Mouse (Mus musculus) myocyte (in vitro differentiated cells): ENCODE data around the gene 1700086D15Rik. TPM values are rescaled to one million over a fixed set of nuclear protein-coding genes. Genes with fewer than 3 reads are reported as not detected.

Source experiments
- H3K27me3 ChIP-seq: one replicate; pipeline ENCODE4 v1.6.1; 2011; ENCODE audit not compliant: control insufficient read depth, insufficient read depth, insufficient read length
- H3K36me3 ChIP-seq: one replicate; pipeline ENCODE4 v1.6.1; 2011; ENCODE audit not compliant: control insufficient read depth, insufficient read depth
- H3K4me2 ChIP-seq: one replicate; pipeline ENCODE4 v1.6.1; 2011; ENCODE audit warnings: low read depth, control low read depth
- H3K4me3 ChIP-seq: one replicate; pipeline ENCODE4 v1.5.1; 2011; ENCODE audit warnings: mild to moderate bottlenecking, control low read depth, moderate library complexity
- H3K79me2 ChIP-seq: one replicate; pipeline ENCODE4 v1.6.1; 2011; ENCODE audit not compliant: control insufficient read depth, insufficient read depth
- H3ac ChIP-seq: one replicate; pipeline ENCODE4 v1.6.1; 2011; ENCODE audit not compliant: control insufficient read depth, insufficient read length
- CEBPB ChIP-seq: IDR thresholded peaks from 2 replicates; pipeline ENCODE4 v1.6.1; 2011; ENCODE audit warnings: mild to moderate bottlenecking, moderate library complexity; ENCODE audit not compliant: poor library complexity, insufficient read depth, severe bottlenecking
- E2F4 ChIP-seq: IDR thresholded peaks from one replicate; pipeline ENCODE4 v1.6.1; 2011; ENCODE audit warnings: mild to moderate bottlenecking, control low read depth, moderate library complexity; ENCODE audit not compliant: insufficient read depth
- MAX ChIP-seq: IDR thresholded peaks from one replicate; pipeline ENCODE4 v1.6.1; 2011; ENCODE audit warnings: low read depth, mild to moderate bottlenecking, control low read depth
- MYOD1 ChIP-seq, 3 experiments: IDR thresholded peaks; one replicate each; pipeline ENCODE4 v1.6.1; 2011; ENCODE audit warnings: control low read depth in 2 of 3, low read depth in 2 of 3, mild to moderate bottlenecking in 2 of 3, moderate library complexity in 1 of 3; ENCODE audit not compliant: insufficient read length in 2 of 3, control insufficient read depth in 1 of 3
- MYOG ChIP-seq, 3 experiments: IDR thresholded peaks; one replicate each; pipeline ENCODE4 v1.6.1; 2011; ENCODE audit warnings: control low read depth in 2 of 3, low read depth in 2 of 3, mild to moderate bottlenecking in 2 of 3; ENCODE audit not compliant: insufficient read length in 2 of 3, control insufficient read depth in 1 of 3, insufficient read depth in 1 of 3
- POLR2A ChIP-seq: IDR thresholded peaks from one replicate; pipeline ENCODE4 v1.6.1; 2011; ENCODE audit warnings: low read depth, mild to moderate bottlenecking, control low read depth, moderate library complexity; ENCODE audit not compliant: insufficient read length
- POLR2AphosphoS2 ChIP-seq: IDR thresholded peaks from one replicate; pipeline ENCODE4 v1.6.1; 2011; ENCODE audit warnings: low read depth, control low read depth; ENCODE audit not compliant: insufficient read length
- REST ChIP-seq: IDR thresholded peaks from one replicate; pipeline ENCODE4 v1.6.1; 2011; ENCODE audit warnings: mild to moderate bottlenecking, control low read depth, moderate library complexity; ENCODE audit not compliant: insufficient read depth, insufficient read length
- SRF ChIP-seq: IDR thresholded peaks from one replicate; pipeline ENCODE4 v1.6.1; 2011; ENCODE audit warnings: low read depth; ENCODE audit not compliant: control insufficient read depth, insufficient read length
- TCF12 ChIP-seq: IDR thresholded peaks from one replicate; pipeline ENCODE4 v1.6.1; 2011; ENCODE audit warnings: mild to moderate bottlenecking, control low read depth; ENCODE audit not compliant: poor library complexity, insufficient read depth, severe bottlenecking
- TCF3 ChIP-seq: IDR thresholded peaks from one replicate; pipeline ENCODE4 v1.6.1; 2011; ENCODE audit warnings: low read depth, control low read depth; ENCODE audit not compliant: insufficient read length
- USF1 ChIP-seq: IDR thresholded peaks from one replicate; pipeline ENCODE4 v1.6.1; 2011; ENCODE audit warnings: low read depth, mild to moderate bottlenecking, control low read depth, moderate library complexity
- polyA plus RNA-seq: library from polyadenylated mRNA; unstranded; fragments of >200 nt; fragmentation: generic; extraction: Trizol; gene quantifications from one replicate; pipeline ENCODE4 v1.2.1, GENCODE M21; 2012; ENCODE audit warnings: missing spikeins

The 1700086D15Rik gene
- polyA plus RNA-seq, 1 experiment, result not detected

DNA sequence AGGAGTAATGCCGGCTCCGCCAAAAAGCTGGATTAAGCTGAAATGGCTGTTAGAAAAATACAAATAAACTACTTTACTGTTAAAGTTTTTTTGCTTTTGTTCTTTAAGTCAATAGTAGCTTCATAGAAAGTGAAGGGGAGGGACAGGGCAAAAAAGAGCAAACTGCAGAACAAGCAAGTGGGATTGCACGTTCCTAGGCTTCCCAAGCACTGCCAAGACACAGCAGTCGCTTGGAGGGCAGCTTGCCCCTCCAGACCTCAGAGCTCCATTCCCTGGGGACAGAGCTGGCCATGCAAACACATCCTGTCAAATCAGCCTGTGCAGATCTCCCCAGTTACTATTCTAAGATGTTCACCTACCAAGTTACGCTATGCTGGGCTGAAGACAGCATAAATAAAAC lies 48.0 kb downstream of the 1700086D15Rik start:
- H3K79me2 ChIP-seq, result no peaks in the 10 kb centered on the region
- no peaks in the 10 kb centered on the region for H3K36me3 ChIP-seq
- TF ChIP-seq MYOD1 (IDR thresholded peaks at IDR 0.05; ENCODE audit: control insufficient read depth in 1 of 3, insufficient read length in 2 of 3, low read depth in 2 of 3) (no peak), TCF3 (no peak), CEBPB (no peak), E2F4 (no peak), MAX (no peak), SRF (no peak), TCF12 (no peak), POLR2A (no peak), USF1 (no peak)
- no peak overlapping the region for H3K4me2 ChIP-seq
- H3ac ChIP-seq, result no peak overlapping the region
- H3K27me3 ChIP-seq, result no peaks in the 10 kb centered on the region
- no peak overlapping the region for H3K4me3 ChIP-seq

DNA sequence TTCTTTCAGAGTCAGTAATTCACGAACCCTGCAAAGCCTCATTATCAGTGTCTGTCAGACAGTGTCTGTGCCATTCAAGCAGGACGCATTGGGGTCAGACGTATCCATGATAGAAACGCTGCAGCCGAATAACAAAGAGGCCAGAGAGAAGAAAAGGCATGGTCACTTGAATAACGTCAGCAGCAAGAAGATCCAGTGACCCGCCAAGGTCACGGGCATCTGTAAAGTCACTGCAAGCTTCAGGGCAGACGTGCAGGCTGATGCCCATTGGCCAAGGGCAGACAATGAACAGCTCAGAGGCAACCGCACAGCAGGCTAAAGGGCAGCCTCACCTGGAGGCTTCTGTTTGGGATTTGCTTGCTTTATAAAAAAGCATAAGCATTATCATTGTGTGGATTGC lies 49.6 kb downstream of the 1700086D15Rik start:
- no peak for TF ChIP-seq CEBPB
- no peak for TF ChIP-seq MYOG (IDR thresholded peaks at IDR 0.05; ENCODE audit: control insufficient read depth in 1 of 3, insufficient read depth in 1 of 3, insufficient read length in 2 of 3, low read depth in 2 of 3)
- no peak for TF ChIP-seq SRF
- TF ChIP-seq REST, result no peak
- TF ChIP-seq TCF3, result no peak
- TF ChIP-seq TCF12, result no peak
- no peak for TF ChIP-seq MYOD1 (IDR thresholded peaks at IDR 0.05; ENCODE audit: control insufficient read depth in 1 of 3, insufficient read length in 2 of 3, low read depth in 2 of 3)
- TF ChIP-seq MAX, result no peak
- no peak for TF ChIP-seq USF1
- no peak for TF ChIP-seq E2F4
- TF ChIP-seq POLR2A, result no peak
- TF ChIP-seq POLR2AphosphoS2, result no peak
- Histone ChIP-seq H3ac (no peak overlapping the region), H3K36me3 (no peaks in the 10 kb centered on the region), H3K79me2 (no peaks in the 10 kb centered on the region), H3K4me2 (no peak overlapping the region), H3K4me3 (no peak overlapping the region), H3K27me3 (no peaks in the 10 kb centered on the region)

DNA sequence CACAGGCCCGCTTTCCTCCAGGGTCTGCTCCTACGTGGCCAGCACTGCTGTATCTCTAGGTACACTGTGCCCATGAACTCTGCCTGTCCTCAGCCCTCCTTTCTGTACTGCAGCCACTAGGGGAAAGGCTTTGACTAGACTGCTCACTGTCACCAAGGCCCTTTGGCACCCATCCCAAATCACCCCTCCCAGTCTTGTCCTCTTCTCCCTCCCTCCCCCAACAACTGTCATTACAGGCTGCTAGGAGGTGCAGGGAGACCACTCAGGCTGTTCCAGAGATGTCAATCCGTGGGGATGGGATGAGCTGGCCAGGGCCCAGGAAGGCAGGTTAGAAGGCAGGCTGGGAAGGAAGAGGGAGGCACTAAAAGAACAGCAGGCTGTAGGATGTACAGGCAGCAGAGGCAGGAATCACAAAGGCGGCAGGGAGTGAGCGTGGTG lies 51.9 kb downstream of the 1700086D15Rik start:
- Histone ChIP-seq H3K79me2 (no peaks in the 10 kb centered on the region), H3ac (no peak overlapping the region), H3K27me3 (no peaks in the 10 kb centered on the region), H3K36me3 (no peaks in the 10 kb centered on the region), H3K4me3 (no peak overlapping the region), H3K4me2 (no peak overlapping the region)
- TF ChIP-seq POLR2A (no peak), MYOG (IDR thresholded peaks at IDR 0.05; ENCODE audit: control insufficient read depth in 1 of 3, insufficient read depth in 1 of 3, insufficient read length in 2 of 3, low read depth in 2 of 3) (no peak), SRF (no peak)

GRCm38 (mm10) chr11:65107151-65107550 lies 52.5 kb downstream of the 1700086D15Rik start:
- H3K4me3 ChIP-seq, result no peak overlapping the region
- no peak overlapping the region for H3K4me2 ChIP-seq
- H3K36me3 ChIP-seq, result no peaks in the 10 kb centered on the region
- no peak overlapping the region for H3ac ChIP-seq
- TF ChIP-seq POLR2A (no peak), SRF (no peak), TCF12 (no peak), E2F4 (no peak), TCF3 (no peak), CEBPB (no peak), REST (no peak), USF1 (no peak), POLR2AphosphoS2 (no peak), MAX (no peak), MYOG (IDR thresholded peaks at IDR 0.05; ENCODE audit: control insufficient read depth in 1 of 3, insufficient read depth in 1 of 3, insufficient read length in 2 of 3, low read depth in 2 of 3) (no peak), MYOD1 (IDR thresholded peaks at IDR 0.05; ENCODE audit: control insufficient read depth in 1 of 3, insufficient read length in 2 of 3, low read depth in 2 of 3) (no peak)
- no peaks in the 10 kb centered on the region for H3K79me2 ChIP-seq
- no peaks in the 10 kb centered on the region for H3K27me3 ChIP-seq

DNA sequence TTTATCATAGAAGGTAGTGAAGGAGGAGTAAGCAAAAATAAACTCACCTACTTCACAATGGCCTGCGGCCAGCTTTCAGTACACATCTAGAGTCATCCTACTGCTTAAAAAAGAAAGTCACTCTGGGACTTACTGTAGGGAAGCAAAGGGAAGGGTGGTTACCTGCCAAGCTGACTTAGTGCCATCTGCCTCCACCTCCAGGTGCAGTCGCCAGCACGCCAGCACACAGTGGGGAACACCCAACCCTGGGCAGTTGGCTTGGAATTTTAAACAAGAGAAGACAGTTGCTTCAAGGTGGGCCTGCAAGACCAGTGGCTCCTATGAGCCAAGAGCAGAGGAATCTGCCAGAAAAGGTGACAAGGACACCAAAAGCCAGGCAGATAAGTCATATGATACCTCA lies 55.6 kb downstream of the 1700086D15Rik start:
- Histone ChIP-seq H3K36me3 (no peaks in the 10 kb centered on the region), H3K79me2 (no peaks in the 10 kb centered on the region), H3K4me3 (no peak overlapping the region), H3K4me2 (no peak overlapping the region), H3ac (no peak overlapping the region), H3K27me3 (no peaks in the 10 kb centered on the region)
- no peak for TF ChIP-seq E2F4
- no peak for TF ChIP-seq POLR2A
- no peak for TF ChIP-seq TCF3
- no peak for TF ChIP-seq CEBPB
- no peak for TF ChIP-seq REST
- TF ChIP-seq POLR2AphosphoS2, result no peak
- TF ChIP-seq SRF, result no peak
- no peak for TF ChIP-seq TCF12
- TF ChIP-seq MYOD1 (IDR thresholded peaks at IDR 0.05; ENCODE audit: control insufficient read depth in 1 of 3, insufficient read length in 2 of 3, low read depth in 2 of 3), result no peak

Other genes with a start within 250 kb of the 1700086D15Rik start
- 36.4 TPM for gene Elac2, start 180.9 kb downstream of the 1700086D15Rik start, polyA plus RNA-seq
- 7.5 TPM for gene Arhgap44, start 3.1 kb upstream of the 1700086D15Rik start, polyA plus RNA-seq
- 0.04 TPM for gene Myocd, start 110.1 kb upstream of the 1700086D15Rik start, polyA plus RNA-seq